Mouse (Mus musculus) erythroblast, embryonic 14.5 days (primary cell): ENCODE data around the gene Shisa6. TPM values are rescaled to one million over a fixed set of nuclear protein-coding genes. Genes with fewer than 3 reads are reported as not detected.

ENCODE experiments used
- H3K27me3 ChIP-seq: 2 replicates; pipeline ENCODE4 v1.6.1; 2012; ENCODE audit warnings: inconsistent platforms; ENCODE audit not compliant: control insufficient read depth
- H3K36me3 ChIP-seq: 2 replicates; pipeline ENCODE4 v1.6.1; 2012; ENCODE audit warnings: mild to moderate bottlenecking, inconsistent platforms; ENCODE audit not compliant: control insufficient read depth
- H3K4me1 ChIP-seq: 2 replicates; pipeline ENCODE4 v1.6.1; 2012; ENCODE audit warnings: inconsistent platforms; ENCODE audit not compliant: control insufficient read depth
- H3K4me3 ChIP-seq: replicated peaks from 2 replicates; pipeline ENCODE3; 2012; ENCODE audit warnings: moderate library complexity, mild to moderate bottlenecking, inconsistent platforms
- H3K9me3 ChIP-seq: 2 replicates; pipeline ENCODE4 v1.6.1; 2012; ENCODE audit warnings: low read length, inconsistent platforms, mixed read lengths; ENCODE audit not compliant: control insufficient read depth
- GATA1 ChIP-seq: IDR thresholded peaks from 2 replicates; pipeline ENCODE4 v1.6.1; 2012; ENCODE audit warnings: low read length, inconsistent platforms, mixed read lengths
- TAL1 ChIP-seq: IDR thresholded peaks from 3 replicates; pipeline ENCODE4 v1.6.1; 2012; ENCODE audit warnings: low read length, inconsistent platforms, mixed read lengths
- polyA plus RNA-seq: library from polyadenylated mRNA; stranded (reverse); fragments of >175 nt; gene quantifications from 2 replicates; pipeline ENCODE4 v1.2.3, GENCODE M21; 2012

Shisa6 gene
- polyA plus RNA-seq, 1 experiment = not detected

GRCm38 (mm10) chr11:66304396-66304795 is 221.4 kb downstream of the Shisa6 start:
- no peaks in the 10 kb centered on the region for H3K4me1 ChIP-seq
- H3K27me3 ChIP-seq = no peaks in the 10 kb centered on the region
- H3K36me3 ChIP-seq = no peaks in the 10 kb centered on the region
- peaks cover 8% of the 10 kb centered on the region; the same call in 1 of the 2 replicates for H3K9me3 ChIP-seq
- TF ChIP-seq GATA1 (no peak), TAL1 (no peak)
- no peak overlapping the region for H3K4me3 ChIP-seq

GRCm38 (mm10) chr11:66274707-66275081 is 251.1 kb downstream of the Shisa6 start:
- peaks cover 2% of the 10 kb centered on the region; the same call in 1 of the 2 replicates for H3K9me3 ChIP-seq
- no peak for TF ChIP-seq GATA1
- no peak for TF ChIP-seq TAL1
- no peaks in the 10 kb centered on the region for H3K27me3 ChIP-seq
- H3K36me3 ChIP-seq = no peaks in the 10 kb centered on the region
- H3K4me1 ChIP-seq = no peaks in the 10 kb centered on the region
- no peak overlapping the region for H3K4me3 ChIP-seq

DNA sequence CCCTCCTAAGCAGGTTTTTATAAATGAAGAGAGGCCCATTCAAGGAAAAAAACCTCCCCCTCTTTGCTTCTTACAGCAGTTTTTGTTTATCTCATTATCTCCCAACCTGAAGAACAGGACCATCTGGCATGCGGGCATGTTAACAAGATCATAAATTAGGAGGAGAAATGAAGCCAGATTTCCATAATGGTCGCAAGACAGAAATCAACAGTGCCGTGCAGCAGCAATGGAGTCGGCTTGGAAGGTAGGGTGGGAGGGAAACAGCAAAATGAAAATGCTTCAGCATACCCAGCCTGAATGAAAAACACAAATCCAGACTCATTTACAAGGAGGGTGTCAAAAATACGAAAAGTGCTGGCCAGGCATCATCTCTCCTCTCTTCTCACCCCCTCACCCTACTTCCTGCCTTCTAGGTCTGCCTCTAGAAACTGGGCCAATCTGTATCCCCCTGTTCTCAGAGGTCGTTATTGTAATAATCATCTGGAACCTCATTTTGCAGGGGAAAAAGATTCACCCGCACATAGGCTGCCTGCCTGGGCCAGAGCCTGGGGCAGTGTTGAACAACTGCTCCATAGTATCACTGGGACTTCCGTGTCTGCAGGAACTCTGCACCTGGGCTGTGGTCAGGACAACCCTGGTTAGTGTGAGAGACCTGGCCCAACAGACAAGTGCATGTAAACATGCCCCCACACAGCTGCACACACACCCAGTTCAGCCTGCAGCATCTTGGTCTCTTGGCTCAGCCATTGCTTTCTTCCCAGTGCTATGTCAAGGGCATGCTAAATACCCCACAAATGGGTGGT is 251.7 kb downstream of the Shisa6 start:
- peaks cover 3% of the 10 kb centered on the region; the same call in 1 of the 2 replicates for H3K9me3 ChIP-seq
- H3K36me3 ChIP-seq = no peaks in the 10 kb centered on the region
- H3K27me3 ChIP-seq = no peaks in the 10 kb centered on the region
- no peaks in the 10 kb centered on the region for H3K4me1 ChIP-seq
- TF ChIP-seq GATA1 = no peak
- no peak overlapping the region for H3K4me3 ChIP-seq

- Histone ChIP-seq H3K36me3 (no peaks in the 10 kb centered on the region), H3K4me1 (no peaks in the 10 kb centered on the region), H3K9me3 (peaks cover 8% of the 10 kb centered on the region), H3K4me3 (no peak overlapping the region), H3K27me3 (no peaks in the 10 kb centered on the region)
- TF ChIP-seq TAL1 (no peak), GATA1 (no peak)
Measured at GRCm38 (mm10) chr11:66267029-66267428, 258.7 kb downstream of the Shisa6 start.

GRCm38 (mm10) chr11:66265336-66265990 is 260.3 kb downstream of the Shisa6 start:
- TF ChIP-seq GATA1 (no peak), TAL1 (no peak)
- H3K36me3 ChIP-seq = no peaks in the 10 kb centered on the region
- no peak overlapping the region for H3K4me3 ChIP-seq
- H3K9me3 ChIP-seq = peaks cover 8% of the 10 kb centered on the region
- no peaks in the 10 kb centered on the region for H3K4me1 ChIP-seq
- H3K27me3 ChIP-seq = no peaks in the 10 kb centered on the region

DNA sequence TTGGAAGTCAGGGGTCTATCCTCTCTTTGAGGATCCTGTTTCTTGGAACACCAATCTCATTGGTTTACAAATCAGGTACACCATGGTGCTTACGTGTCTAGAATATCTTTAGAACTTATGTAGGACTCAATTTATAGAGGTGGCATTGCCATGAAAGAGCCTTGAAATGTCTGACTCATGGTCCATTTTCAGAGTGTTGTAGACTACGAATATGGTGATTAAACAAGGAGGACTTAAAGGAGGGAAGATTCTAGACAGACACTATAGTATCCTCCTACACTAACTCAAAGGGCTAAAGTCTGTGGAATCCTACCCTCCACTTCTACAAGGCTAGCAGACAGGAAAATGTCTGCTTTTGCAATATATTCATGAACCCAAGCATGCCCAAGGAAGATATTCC is 265.6 kb downstream of the Shisa6 start:
- no peaks in the 10 kb centered on the region for H3K36me3 ChIP-seq
- no peak overlapping the region for H3K4me3 ChIP-seq
- no peaks in the 10 kb centered on the region for H3K27me3 ChIP-seq
- H3K9me3 ChIP-seq = peaks cover 9% of the 10 kb centered on the region; the same call in 1 of the 2 replicates
- no peaks in the 10 kb centered on the region for H3K4me1 ChIP-seq
- TF ChIP-seq GATA1 (no peak), TAL1 (no peak)

GRCm38 (mm10) chr11:66258851-66259250 is 266.9 kb downstream of the Shisa6 start:
- TF ChIP-seq TAL1 = no peak
- TF ChIP-seq GATA1 = no peak
- peaks cover 9% of the 10 kb centered on the region; the same call in 1 of the 2 replicates for H3K9me3 ChIP-seq

GRCm38 (mm10) chr11:66247115-66247514 is 278.6 kb downstream of the Shisa6 start:
- no peaks in the 10 kb centered on the region for H3K4me1 ChIP-seq
- no peaks in the 10 kb centered on the region for H3K9me3 ChIP-seq
- no peaks in the 10 kb centered on the region for H3K36me3 ChIP-seq
- H3K27me3 ChIP-seq = no peaks in the 10 kb centered on the region
- H3K4me3 ChIP-seq = no peak overlapping the region
- TF ChIP-seq GATA1 (no peak), TAL1 (no peak)

More at GRCm38 (mm10) chr11:66258851-66259250, 266.9 kb downstream of the Shisa6 start:
- Histone ChIP-seq H3K27me3 (no peaks in the 10 kb centered on the region), H3K4me1 (no peaks in the 10 kb centered on the region), H3K4me3 (no peak overlapping the region), H3K36me3 (no peaks in the 10 kb centered on the region)

DNA sequence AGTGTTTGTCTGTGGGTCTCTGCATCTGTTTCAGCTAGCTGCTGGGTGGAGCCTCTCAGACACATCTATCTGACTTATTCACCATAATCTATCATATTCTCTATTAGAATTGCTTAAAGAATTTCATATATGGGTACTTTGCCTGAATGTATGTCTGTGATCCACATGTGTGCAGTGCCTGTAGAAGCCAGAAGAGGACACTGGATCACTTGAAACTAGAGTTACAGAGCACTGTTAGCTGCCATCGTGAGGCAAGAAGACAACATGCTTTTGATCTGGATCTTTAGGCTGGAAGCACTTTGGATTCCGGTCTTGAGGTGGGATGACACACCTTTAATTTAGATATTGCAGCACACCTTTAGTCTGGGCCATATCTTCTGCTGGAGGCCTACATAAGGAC is 289.2 kb downstream of the Shisa6 start:
- TF ChIP-seq TAL1 (no peak), GATA1 (no peak)
- Histone ChIP-seq H3K9me3 (no peaks in the 10 kb centered on the region), H3K36me3 (no peaks in the 10 kb centered on the region), H3K27me3 (no peaks in the 10 kb centered on the region), H3K4me1 (no peaks in the 10 kb centered on the region), H3K4me3 (no peak overlapping the region)
